In genomic region chr17:40873582-40874011, GRCm38 (mm10) we compare ENCODE assay signal across 16 mouse cellular contexts. TPM values are rescaled to one million over a fixed set of nuclear protein-coding genes. Genes with fewer than 3 reads are reported as not detected.
DNase-seq lines count a peak whose midpoint lies in the region; ATAC-seq lines count a peak whose summit lies in the region.
"Had no signal": no experiment of that assay in that cellular context is flagged by ENCODE, and none has a peak within 500 bp of the region (broad histone marks: within the 10 kb centered on the region; RNA-seq: fewer than 3 reads in every experiment).

No protein-coding gene starts in this region.

- H3K9me3 ChIP-seq in intestine, embryonic 16.5 days (ENCODE audit: control insufficient read depth, low read length): no peaks in the 10 kb centered on the region
- no peaks in the 10 kb centered on the region for H3K9me3 ChIP-seq in midbrain, embryonic 14.5 days (ENCODE audit: control insufficient read depth, low read length)
- H3K9me3 ChIP-seq: forebrain, embryonic 13.5 days; limb, embryonic 12.5 days had no signal

- ATAC-seq in intestine, embryonic 16.5 days: peak; percentile 92
- ATAC-seq in midbrain, embryonic 14.5 days (ENCODE audit: low FRiP score, low TSS enrichment): no peak
- ATAC-seq: CD4-positive, CD25-positive, alpha-beta regulatory T cell, adult 4 months; forebrain, embryonic 13.5 days; lung, postnatal 0 days had no signal

- no peaks in the 10 kb centered on the region for H3K27me3 ChIP-seq in intestine, embryonic 16.5 days (replicated peaks; ENCODE audit: control insufficient read depth, insufficient read depth, low read length)
- H3K27me3 ChIP-seq in midbrain, embryonic 14.5 days (ENCODE audit: control insufficient read depth, insufficient read depth, low read length): no peaks in the 10 kb centered on the region
- H3K27me3 ChIP-seq: forebrain, embryonic 13.5 days; limb, embryonic 12.5 days had no signal

- WGBS in intestine, embryonic 16.5 days: 21% methylated on average over 2 of the region's 2 CpGs
- 82% methylated on average over 2 of the region's 2 CpGs for WGBS in midbrain, embryonic 14.5 days

- H3K27ac ChIP-seq in intestine, embryonic 16.5 days (ENCODE audit: low read length): no peak overlapping the region
- no peak overlapping the region for H3K27ac ChIP-seq in midbrain, embryonic 14.5 days (replicated peaks; ENCODE audit: low read depth, low read length)
- H3K27ac ChIP-seq: forebrain, embryonic 13.5 days; limb, embryonic 12.5 days had no signal

- H3K4me1 ChIP-seq in intestine, embryonic 16.5 days (ENCODE audit: control insufficient read depth, insufficient read depth, low read length): no peaks in the 10 kb centered on the region
- H3K4me1 ChIP-seq in midbrain, embryonic 14.5 days (ENCODE audit: control insufficient read depth, insufficient read depth, low read length): no peaks in the 10 kb centered on the region
- H3K4me1 ChIP-seq: forebrain, embryonic 13.5 days; limb, embryonic 12.5 days had no signal

- no peaks in the 10 kb centered on the region for H3K36me3 ChIP-seq in intestine, embryonic 16.5 days (ENCODE audit: control insufficient read depth, insufficient read depth, low read length)
- no peaks in the 10 kb centered on the region for H3K36me3 ChIP-seq in midbrain, embryonic 14.5 days (ENCODE audit: control insufficient read depth, insufficient read depth, low read length)
- H3K36me3 ChIP-seq: limb, embryonic 12.5 days had no signal

- H3K4me3 ChIP-seq in intestine, embryonic 16.5 days (ENCODE audit: low read length): no peak overlapping the region
- no peak overlapping the region for H3K4me3 ChIP-seq in midbrain, embryonic 14.5 days (replicated peaks; ENCODE audit: low read depth, low read length)
- H3K4me3 ChIP-seq: forebrain, embryonic 13.5 days; limb, embryonic 12.5 days had no signal

- peak; percentile 20 to 40 for DNase-seq in heart, adult 18-20 months
- DNase-seq in heart, postnatal 25 days (ENCODE audit: low spot score): no peak
- DNase-seq in MEL-GATA-1-ER (ENCODE audit: extremely low read depth, low read depth): peak; percentile 85
- peak; percentile 12 to 37 for DNase-seq in kidney, postnatal 4 days
- DNase-seq in Muller cell, postnatal 12 days (ENCODE audit: inconsistent ontology term): no peak
- no peak for DNase-seq in cerebellum, adult 18-20 months
- no peak for DNase-seq in midbrain, embryonic 14.5 days
- DNase-seq: gastrocnemius, postnatal 10 days; spleen, adult 18-20 months; thymus, postnatal 14 days had no signal

- no peak overlapping the region for H3K4me2 ChIP-seq in intestine, embryonic 16.5 days (ENCODE audit: low read depth, low read length)
- H3K4me2 ChIP-seq in midbrain, embryonic 14.5 days (ENCODE audit: low read length): no peak overlapping the region
- H3K4me2 ChIP-seq: forebrain, embryonic 13.5 days; limb, embryonic 12.5 days had no signal

- intact Hi-C loops in heart, postnatal 25 days (cut with DNase I): no loop called here

- H3K9ac ChIP-seq in intestine, embryonic 16.5 days (ENCODE audit: low read depth, low read length): no peak overlapping the region
- no peak overlapping the region for H3K9ac ChIP-seq in midbrain, embryonic 14.5 days (replicated peaks; ENCODE audit: low read length)
- H3K9ac ChIP-seq: forebrain, embryonic 13.5 days; limb, embryonic 12.5 days had no signal

RNA-seq across cellular contexts. Expression of gene 9130008F23Rik, which starts 6.8 kb away (rescaled TPM):
- total RNA-seq in heart, adult 18-20 months (2021): under 1 TPM; 0.26 to 0.52 TPM
- 1 to 10 TPM in 1 of 2 experiments, under 1 TPM in 1; 0.88 to 1.1 TPM for total RNA-seq in heart, postnatal 25 days (2021)
- 5.8 and 7.8 TPM in 2 replicates for polyA plus RNA-seq in intestine, embryonic 16.5 days (2015; fragmentation: Nextera tagmentation; extraction: Ambion mirVana)
- polyA plus RNA-seq in midbrain, embryonic 14.5 days (2014; fragmentation: Nextera tagmentation; extraction: Ambion mirVana): 0.16 and 0.28 TPM in 2 replicates

RNA-seq across cellular contexts. Expression of gene Glyatl3, which starts 40.6 kb away (rescaled TPM):
- not detected for total RNA-seq in heart, adult 18-20 months (2021)
- not detected for total RNA-seq in heart, postnatal 25 days (2021)
- polyA plus RNA-seq in intestine, embryonic 16.5 days (2015; fragmentation: Nextera tagmentation; extraction: Ambion mirVana): not detected in 2 replicates
- polyA plus RNA-seq in midbrain, embryonic 14.5 days (2014; fragmentation: Nextera tagmentation; extraction: Ambion mirVana): not detected in 2 replicates
- total RNA-seq: gastrocnemius, postnatal 10 days had no signal
- polyA plus RNA-seq: CD4-positive, CD25-positive, alpha-beta regulatory T cell, adult 4 months; forebrain, embryonic 13.5 days; heart, embryonic 16.5 days; limb, embryonic 12.5 days; lung, postnatal 0 days had no signal

Comparison
In these comparisons a context has a peak if more than half of its experiments do, and no peak if none do; other contexts are left out.
1. DNase-seq: peak in heart, adult 18-20 months (2 of 2), MEL-GATA-1-ER (single experiment) and kidney, postnatal 4 days (2 of 2); none in heart, postnatal 25 days (single experiment), Muller cell, postnatal 12 days (single experiment), cerebellum, adult 18-20 months (0 of 2) and midbrain, embryonic 14.5 days (single experiment).